Mouse (Mus musculus) ZHBTc4 (cell line): ENCODE measurements at regions not wholly inside any gene's neighbourhood (a gene's known extent, or its start where the extent isn't known, plus 50 kb on each side); places are given as distances from the start of the nearest gene placed in this dataset.

Experiments
- DNase-seq: peaks from one replicate; pipeline ENCODE4 v3.0.0-alpha.2; 2011; ENCODE audit warnings: low read depth, low spot score

- DNase-seq, result no peak
Measured at GRCm38 (mm10) chr9:83059083-83059482, 83.8 kb upstream of the Phip start.

DNA sequence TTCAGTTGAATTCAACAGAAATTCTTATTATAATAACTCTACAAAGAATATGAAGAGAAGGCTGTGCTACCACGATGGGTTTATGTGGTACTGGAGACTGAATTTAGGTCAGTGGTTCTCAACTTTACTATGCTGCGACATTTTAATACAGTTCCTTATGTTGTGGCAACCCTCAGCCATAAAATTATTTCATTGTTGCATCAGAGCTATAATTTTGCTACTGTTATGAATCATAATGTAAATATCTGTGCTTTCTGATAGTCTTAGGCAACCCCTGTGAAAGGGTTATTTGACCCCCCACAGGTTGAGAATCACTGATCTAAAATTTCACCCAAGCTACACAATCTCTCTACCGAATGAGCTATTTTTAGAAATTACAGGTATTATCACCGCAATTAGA, 80.9 kb upstream of the Phip start:
- DNase-seq, result no peak

GRCm38 (mm10) chr9:83051666-83052065, 76.3 kb upstream of the Phip start:
- DNase-seq, result peak; percentile 67

- DNase-seq, result no peak
Measured at GRCm38 (mm10) chr9:83047567-83048238, 72.4 kb upstream of the Phip start.

DNA sequence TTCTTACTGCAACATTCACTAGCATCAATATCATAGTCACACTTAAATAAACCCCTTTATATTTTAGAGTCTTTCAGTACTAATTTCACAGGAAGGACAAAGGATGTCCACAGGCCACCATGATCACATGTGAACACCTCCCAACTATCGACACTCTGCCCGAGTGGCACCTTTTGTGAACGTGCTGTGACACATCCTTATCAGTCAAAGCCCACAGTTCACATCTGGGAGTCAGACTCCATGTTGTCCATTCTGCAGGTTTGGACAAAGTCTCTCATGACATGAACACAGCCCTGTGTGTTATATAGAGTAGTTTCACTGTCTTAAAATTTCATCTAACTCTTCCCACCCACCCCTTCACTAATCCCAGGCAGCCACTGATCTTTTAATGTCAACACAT, 70.7 kb upstream of the Phip start:
- DNase-seq, result no peak

DNA sequence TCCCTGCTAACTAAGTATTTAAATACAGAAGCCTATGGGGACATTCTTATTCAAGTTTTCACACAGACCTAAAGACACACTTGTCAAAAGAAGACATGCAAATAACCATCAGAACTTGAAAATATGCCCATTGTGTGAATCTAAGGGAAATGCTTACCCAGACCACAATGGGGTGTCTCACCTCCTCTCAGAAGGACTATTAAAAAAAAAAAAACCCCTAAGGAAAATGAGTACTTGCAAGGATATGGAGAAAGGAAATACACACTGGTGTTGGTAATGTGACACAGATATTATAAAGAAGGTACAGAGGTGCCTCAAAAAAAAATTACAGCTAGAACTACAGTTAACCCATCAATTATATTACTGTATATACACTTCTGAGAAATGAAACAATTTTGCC, 68.5 kb upstream of the Phip start:
- no peak for DNase-seq

DNA sequence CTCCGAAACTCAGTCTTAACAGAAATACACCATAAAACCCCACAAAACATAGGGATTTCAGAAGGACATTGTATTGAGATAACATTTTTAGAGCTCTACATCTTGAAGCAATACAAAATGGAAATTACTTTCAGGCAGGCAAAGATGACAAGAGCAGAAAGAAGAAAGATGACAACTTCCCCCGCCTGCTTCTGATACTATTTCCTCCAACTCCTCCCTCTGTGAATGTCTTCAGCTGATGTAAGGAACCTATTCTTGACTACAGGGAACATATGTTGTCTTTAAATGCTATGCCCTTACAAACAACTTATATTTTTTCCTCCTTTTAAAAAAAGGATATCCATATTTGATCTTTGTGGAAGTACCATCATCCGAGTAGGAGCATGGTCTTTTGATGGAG, 66.0 kb upstream of the Phip start:
- no peak for DNase-seq

DNA sequence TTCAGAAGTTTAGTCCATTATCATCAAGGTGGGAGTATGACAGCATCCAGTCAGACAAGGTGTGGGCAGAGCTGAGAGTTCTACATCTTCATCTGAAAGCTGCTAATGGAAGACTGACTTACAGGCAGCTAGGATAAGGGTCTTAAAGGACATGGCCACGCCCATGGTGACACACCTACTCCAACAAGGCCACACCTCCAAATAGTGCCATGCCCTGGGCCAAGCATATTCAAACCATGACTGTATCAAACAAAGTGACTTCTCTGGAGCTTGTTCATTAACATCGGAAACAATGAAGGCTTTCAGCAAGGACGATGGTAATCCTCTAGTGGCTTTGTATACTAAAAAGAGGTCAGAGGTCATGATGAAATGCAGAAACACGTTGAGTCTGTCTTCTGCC, 65.4 kb upstream of the Phip start:
- DNase-seq, result peak; percentile 69

- DNase-seq, result no peak
Measured at GRCm38 (mm10) chr9:83037261-83038119, 62.2 kb upstream of the Phip start.
